Mouse (Mus musculus): Measurements from ENCODE around the gene 1810010D01Rik. TPM values are rescaled to one million over a fixed set of nuclear protein-coding genes. Genes with fewer than 3 reads are reported as not detected.
A peak's percentile ranks its signal among the peaks of the same experiment; 100 is the strongest.

1810010D01Rik gene
- total RNA-seq, 2 experiments from 2014 or later, result not detected

DNA sequence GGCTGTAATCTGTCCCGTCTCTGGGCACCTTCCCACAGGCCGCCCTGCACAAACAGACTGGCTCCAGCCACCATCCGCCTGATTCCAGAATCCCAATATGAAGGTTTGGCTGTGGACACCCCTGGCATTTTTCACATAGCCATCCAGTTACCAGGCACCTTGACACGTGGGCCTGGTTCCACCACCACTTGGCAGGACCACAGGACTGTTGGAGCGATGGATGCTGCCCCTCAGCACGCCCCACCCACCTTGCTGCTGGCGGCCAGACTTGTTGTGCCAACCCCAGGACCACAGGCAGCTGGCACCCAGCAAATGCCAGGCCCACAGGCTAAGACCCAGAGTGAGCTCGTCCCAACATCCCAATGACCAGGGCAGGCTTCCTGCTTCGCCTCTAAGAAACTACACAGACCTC lies 11.5 kb upstream of the 1810010D01Rik start:
- no peak for DNase-seq
- intact Hi-C loops (cut with DNase I), result no loop called here

DNA sequence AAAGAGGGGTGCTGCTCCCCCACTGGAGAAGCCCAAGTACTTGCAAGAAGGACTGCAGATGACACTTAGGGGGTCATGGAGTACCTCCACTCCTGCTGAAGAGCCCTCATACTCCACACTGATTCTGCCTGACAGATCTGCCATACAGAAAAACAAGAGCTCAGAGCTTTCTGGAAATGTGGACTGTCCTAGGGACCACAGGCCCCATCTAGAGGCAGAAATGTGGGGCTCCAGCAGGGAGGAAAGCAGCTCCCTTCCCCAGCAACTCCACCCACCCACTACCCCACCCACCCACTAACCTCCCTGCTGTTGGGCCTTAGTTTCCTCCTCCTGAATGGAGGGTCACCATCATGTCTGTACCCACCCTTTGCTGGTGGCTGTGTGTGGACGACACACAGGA lies 8.7 kb upstream of the 1810010D01Rik start:
- DNase-seq, result no peak
- intact Hi-C loops (cut with DNase I), result no loop called here

DNA sequence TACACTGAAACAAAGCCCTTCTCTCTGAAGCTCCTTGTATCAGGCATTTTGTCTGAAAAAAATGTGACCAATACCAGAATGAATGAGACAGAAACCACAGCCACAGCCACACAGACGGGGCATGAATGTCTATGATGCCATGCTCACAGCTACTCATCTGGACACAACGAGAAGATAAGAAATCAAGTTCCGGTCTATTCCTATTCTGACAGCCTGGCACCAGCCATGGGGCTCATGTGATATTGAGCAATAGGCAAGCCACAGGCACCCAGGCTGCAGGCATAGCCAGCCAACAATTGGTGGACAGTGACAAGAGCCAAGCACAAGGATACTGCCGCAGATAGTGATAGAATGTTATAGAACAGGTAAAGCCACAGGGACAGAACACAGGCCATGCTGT lies 7.6 kb upstream of the 1810010D01Rik start:
- DNase-seq, result no peak
- intact Hi-C loops (cut with DNase I), result no loop called here

GRCm38 (mm10) chr7:145211680-145212659 lies 4.1 kb upstream of the 1810010D01Rik start:
- intact Hi-C loops (cut with DNase I), result no loop called here
- DNase-seq, result no peak

DNA sequence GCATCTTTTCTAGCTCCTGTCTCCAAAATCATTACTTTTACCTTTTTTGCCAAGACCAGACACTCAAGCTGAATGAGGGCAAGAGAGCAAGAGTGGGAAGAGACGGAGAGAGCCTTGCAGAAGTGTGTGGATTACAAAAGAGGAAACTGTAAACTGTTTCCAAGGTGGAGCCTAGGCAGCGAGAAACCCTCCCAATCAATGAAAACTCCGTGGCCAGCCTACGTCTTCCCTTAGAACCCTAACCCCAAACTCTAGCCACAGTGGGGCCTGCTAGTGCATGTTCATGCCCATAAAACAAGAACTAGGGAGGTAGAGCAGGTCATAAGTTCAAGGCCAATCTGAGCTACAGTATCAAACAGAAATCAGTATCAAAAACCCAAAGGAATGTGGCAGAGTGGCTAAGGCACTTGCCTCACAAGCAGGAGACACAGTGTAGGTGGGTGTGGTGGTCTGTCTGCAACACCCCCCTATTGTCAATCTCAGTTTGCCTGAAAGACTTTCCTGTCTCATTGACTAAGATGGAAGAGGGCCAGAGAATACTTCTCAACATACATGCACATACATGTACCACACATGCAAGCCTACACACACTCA lies 2.7 kb upstream of the 1810010D01Rik start:
- intact Hi-C loops (cut with DNase I), result no loop called here
- no peak for DNase-seq

DNA sequence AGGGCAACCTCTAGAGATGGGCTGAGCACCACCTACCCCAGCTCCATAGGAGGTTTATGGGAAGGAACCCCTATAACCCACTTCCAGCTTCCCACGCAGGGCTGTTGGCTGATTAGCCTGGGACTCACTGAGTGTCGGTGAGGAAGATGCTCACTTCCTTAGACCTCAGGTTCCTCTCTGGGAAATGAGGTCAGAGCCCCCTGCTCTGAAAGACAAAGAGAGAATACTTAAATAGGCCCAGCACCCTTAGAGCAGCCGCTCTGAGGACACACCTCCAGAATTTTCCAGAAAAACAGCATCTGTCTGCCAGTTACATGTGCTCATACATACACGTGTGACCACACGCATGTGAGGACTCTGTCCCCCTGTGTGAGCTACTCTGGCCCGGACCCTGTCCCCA lies 1.1 kb downstream of the 1810010D01Rik start:
- intact Hi-C loops (cut with DNase I), result no loop called here
- DNase-seq, result no peak

- intact Hi-C loops (cut with DNase I), result no loop called here
- DNase-seq, result peak; percentile 54 to 60
Observed at GRCm38 (mm10) chr7:145206056-145206610, 1.8 kb downstream of the 1810010D01Rik start.

DNA sequence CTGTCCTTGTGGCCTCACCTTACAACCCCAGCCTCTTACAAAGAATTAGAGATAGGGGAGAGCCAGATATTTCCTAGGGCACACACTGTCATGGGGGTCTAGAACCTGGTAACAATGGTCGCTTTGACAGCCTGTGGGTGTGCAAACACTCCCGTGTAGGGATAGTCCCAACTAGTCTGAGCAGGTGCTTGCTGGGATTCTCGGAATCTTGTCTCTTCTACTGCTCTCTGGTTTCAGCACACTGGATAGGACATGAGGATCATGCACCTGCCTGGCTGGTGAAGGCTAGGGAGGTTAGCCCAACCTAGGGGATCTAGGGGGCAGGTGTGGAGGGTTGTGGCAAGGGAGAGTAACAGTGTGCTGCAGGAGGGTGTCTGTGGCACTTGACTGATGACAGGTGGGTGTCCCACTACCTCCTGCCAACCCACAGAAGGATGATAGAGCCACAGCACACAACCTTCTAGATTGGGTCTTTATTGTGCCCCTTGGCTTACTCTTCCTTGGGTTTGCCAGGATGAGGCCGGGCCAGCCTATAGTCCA lies 2.5 kb downstream of the 1810010D01Rik start:
- DNase-seq, result no peak
- intact Hi-C loops (cut with DNase I), result no loop called here

- intact Hi-C loops (cut with DNase I), result no loop called here
- DNase-seq, result no peak
Observed at GRCm38 (mm10) chr7:145199711-145200110, 8.2 kb downstream of the 1810010D01Rik start.

DNA sequence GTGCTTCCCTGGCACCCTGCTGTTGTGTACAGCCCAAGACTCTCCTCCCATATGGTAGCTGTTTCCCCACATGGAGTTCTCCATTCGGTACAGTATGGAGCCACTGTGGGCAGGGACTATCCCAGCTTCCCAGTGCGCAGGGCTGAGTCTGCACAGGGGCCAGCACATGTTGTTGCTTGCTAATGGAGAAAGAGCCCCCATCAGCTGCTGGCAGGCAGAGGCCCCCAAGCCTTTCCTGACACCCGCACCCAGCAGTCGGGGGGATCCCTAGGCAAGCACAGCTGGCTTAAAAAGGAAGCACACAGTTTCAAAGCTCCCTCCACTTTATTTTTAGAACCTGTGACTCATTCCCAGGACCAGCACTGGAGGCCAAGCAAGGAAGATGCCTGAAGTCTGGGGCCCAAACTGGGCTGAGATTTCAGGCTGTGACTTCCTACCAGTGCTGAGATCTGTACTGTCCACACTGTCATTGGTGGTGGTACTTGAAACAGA lies 9.7 kb downstream of the 1810010D01Rik start:
- DNase-seq, result no peak
- intact Hi-C loops (cut with DNase I), result no loop called here

- no peak for DNase-seq
- intact Hi-C loops (cut with DNase I), result no loop called here
Observed at GRCm38 (mm10) chr7:145197711-145198110, 10.2 kb downstream of the 1810010D01Rik start.

DNA sequence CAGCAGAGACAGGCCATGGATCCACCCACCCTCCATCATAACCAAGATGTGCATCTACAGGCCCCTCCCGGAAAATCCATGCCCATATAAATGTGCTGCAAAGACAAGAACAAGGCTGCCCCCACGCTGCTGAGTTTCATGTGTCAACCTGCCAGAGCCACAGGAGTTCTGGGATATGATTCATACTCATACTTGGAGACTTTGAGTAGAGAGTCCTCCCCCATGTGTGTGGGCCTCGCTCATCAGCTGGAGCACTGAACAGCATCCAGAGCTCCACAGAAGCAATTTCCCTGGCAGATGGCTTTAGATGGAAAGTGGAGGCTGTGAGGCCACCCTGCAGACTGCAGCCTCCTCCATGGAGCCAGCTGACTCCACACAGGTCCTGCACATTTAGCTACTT lies 10.9 kb downstream of the 1810010D01Rik start:
- DNase-seq, result no peak
- intact Hi-C loops (cut with DNase I), result no loop called here

DNA sequence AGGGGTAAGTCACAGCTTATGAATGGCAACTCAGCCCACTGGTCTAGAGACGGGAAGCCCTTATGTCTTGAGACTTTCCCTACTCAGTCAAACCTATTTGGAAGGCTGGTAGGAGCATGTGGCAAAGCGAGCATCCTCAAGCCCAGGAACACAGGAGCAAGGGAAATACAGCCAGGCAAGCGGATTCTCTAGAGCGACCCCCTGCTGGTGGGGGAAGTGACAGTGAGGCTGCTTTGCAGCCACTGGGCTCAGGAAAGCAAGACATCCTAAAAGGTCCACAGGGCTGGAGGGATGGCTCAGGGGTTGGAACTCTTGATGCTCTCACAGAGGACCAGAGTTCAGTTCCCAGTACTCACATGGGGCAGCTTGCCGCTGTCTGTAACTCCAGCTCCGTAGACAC lies 11.6 kb downstream of the 1810010D01Rik start:
- intact Hi-C loops (cut with DNase I), result no loop called here
- DNase-seq, result no peak

- intact Hi-C loops (cut with DNase I), result no loop called here
- DNase-seq, result no peak
Observed at GRCm38 (mm10) chr7:145195186-145195927, 12.6 kb downstream of the 1810010D01Rik start.

DNA sequence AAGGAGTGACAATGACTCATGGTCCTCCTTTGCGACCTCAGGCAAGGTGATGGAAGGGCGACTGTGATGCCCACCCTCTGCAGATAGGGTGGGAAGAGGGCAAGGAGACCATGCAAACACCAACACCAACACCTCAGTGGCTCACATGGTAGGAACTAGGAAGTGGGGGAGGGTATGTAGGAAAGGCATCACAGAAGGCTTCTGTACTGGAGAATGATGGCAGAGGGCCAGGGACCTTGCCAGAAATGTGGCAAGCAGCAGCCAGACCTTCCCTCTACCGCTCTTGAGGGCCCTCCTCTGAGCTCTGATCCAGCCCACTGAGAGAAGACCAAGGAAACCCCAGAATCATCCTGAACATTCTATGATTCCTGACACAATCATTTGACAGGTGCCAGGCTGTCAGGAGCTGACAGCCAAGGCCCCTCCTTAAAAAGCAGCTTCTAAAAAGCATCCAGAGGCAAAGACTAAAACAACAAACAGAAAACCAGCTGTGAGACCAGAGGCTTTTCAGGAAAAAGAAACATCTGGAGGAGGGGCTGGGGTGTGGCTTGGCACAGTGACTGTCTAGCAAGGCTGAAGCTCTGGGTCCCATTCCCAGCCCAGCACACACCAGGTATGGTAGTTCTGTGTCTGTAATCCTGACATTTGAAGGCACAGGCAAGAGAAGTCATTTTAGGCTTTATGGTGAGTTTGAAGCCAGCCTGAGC lies 13.3 kb downstream of the 1810010D01Rik start:
- DNase-seq, result no peak
- intact Hi-C loops (cut with DNase I), result no loop called here

DNA sequence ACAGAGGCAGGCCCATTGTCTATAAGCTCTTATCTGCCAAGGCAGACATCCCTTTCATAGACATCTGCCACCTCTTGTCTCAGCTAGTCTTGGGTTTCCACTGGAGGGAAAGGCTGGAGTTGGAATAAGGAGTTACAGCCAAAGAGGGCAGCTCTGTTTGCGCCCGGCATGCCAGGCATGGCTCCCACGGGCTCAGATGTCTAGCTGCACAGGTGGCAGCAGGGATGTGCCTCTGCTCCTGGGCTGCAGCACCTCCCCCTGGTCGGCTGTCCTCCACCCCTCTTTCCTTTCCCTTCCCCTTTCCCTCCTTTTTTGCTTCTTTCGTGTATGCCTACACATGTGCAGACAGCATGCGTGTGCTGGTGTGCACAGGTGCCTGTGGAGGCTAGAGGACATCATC lies 15.1 kb downstream of the 1810010D01Rik start:
- intact Hi-C loops (cut with DNase I), result loop anchor here (2.0 kb wide), 1 partner anchor 254 kb away; the partner anchor contains the start of gene Ccnd1
- peak in 1 of 2 experiments; percentile 30 for DNase-seq

DNA sequence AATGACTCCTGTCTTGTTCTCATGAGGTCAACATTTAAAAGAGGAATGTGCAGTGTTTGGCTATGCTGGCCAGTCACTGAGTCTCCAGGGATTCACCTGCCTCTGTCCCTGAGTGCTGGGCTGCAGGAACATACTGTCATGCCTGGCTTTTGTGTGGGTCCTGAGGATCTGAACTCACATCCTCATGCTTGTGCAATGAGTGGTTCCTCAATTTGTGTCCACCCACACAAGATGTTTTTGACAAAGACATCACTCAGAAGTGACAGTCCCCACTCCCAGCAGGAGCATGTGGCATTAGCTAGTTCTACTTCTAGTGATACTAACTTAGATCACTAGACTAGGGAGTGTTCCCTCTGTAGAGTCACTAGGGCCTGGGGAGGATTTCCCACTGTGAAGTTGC lies 17.4 kb downstream of the 1810010D01Rik start:
- intact Hi-C loops (cut with DNase I), result no loop called here
- no peak for DNase-seq

DNA sequence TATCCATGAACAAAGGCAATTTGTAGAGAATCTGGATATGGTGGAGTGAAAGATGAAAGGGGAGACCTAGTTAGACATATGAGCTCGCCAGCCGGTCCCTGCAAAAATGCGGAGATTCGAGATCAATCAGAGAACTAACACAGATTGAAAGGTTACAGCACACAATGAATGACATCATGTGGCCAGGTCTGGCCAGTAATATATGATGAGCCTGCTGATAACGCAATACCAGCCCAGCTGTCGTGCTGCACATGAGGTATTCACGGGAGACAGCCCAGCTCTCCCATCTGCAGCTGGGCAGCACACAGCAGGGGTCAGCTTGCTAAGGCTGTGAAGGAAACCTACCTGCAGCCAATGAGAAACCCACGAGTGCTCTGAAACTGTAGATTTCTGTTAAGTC lies 18.6 kb downstream of the 1810010D01Rik start:
- intact Hi-C loops (cut with DNase I), result no loop called here
- DNase-seq, result no peak

- intact Hi-C loops (cut with DNase I), result no loop called here
- DNase-seq, result no peak
Observed at GRCm38 (mm10) chr7:145187802-145188201, 20.1 kb downstream of the 1810010D01Rik start.

GRCm38 (mm10) chr7:145182388-145182787 lies 25.5 kb downstream of the 1810010D01Rik start:
- intact Hi-C loops (cut with DNase I), result no loop called here
- DNase-seq, result no peak

Data from gastrocnemius, postnatal 36 days (tissue).